Mouse (Mus musculus) spleen, adult 2 months (tissue): ENCODE results near the gene Pithd1. TPM values are rescaled to one million over a fixed set of nuclear protein-coding genes. Genes with fewer than 3 reads are reported as not detected.

ENCODE experiments used
- DNase-seq, 2 experiments: peaks; one replicate each; pipeline versions ENCODE4 v3.0.0 to v3.0.0-alpha.2; 2012 to 2021; ENCODE audit warnings: low spot score in 2 of 2, low read depth in 1 of 2
- H3K27ac ChIP-seq: fragments of 200-500 bp; 2 replicates; pipeline ENCODE4 v1.5.1; 2012; ENCODE audit warnings: low read length, inconsistent platforms; ENCODE audit not compliant: insufficient read depth
- H3K27me3 ChIP-seq: fragments of 200-500 bp; 2 replicates; pipeline ENCODE4 v1.6.1; 2012; ENCODE audit warnings: mild to moderate bottlenecking, moderate library complexity, low read length, inconsistent platforms; ENCODE audit not compliant: control insufficient read depth, insufficient read depth
- H3K36me3 ChIP-seq: fragments of 200-500 bp; 2 replicates; pipeline ENCODE4 v1.6.1; 2012; ENCODE audit warnings: mild to moderate bottlenecking, low read length, inconsistent platforms; ENCODE audit not compliant: control insufficient read depth, insufficient read depth
- H3K4me1 ChIP-seq: fragments of 200-500 bp; 2 replicates; pipeline ENCODE4 v1.6.1; 2011; ENCODE audit warnings: inconsistent platforms; ENCODE audit not compliant: control insufficient read depth, insufficient read depth, insufficient read length
- H3K4me3 ChIP-seq: fragments of 200-500 bp; 2 replicates; pipeline ENCODE4 v1.5.1; 2011; ENCODE audit warnings: mild to moderate bottlenecking, inconsistent platforms; ENCODE audit not compliant: insufficient read depth, insufficient read length; ENCODE audit errors: extremely low read depth
- CTCF ChIP-seq: fragments of 200-500 bp; IDR thresholded peaks from 2 replicates; pipeline ENCODE4 v1.5.1; 2011; ENCODE audit warnings: mild to moderate bottlenecking, inconsistent platforms; ENCODE audit not compliant: insufficient read depth, insufficient read length, insufficient replicate concordance; ENCODE audit errors: extremely low read depth
- POLR2A ChIP-seq: fragments of 200-500 bp; IDR thresholded peaks from 2 replicates; pipeline ENCODE4 v1.6.1; 2011; ENCODE audit warnings: low read depth, low read length, inconsistent platforms
- WGBS: fragments of 180-500 bp; shearing (Covaris S2); methylation state at CpG from one replicate; pipeline ENCODE4 v1.1.7; 2018; 5-methylcytosine and 5-hydroxymethylcytosine counted together
- polyA plus RNA-seq: library from polyadenylated mRNA; depleted of rRNA; stranded (reverse); fragments of >200 nt; gene quantifications from 2 replicates; pipeline ENCODE4 v1.2.3, GENCODE M21; 2012

Gene Pithd1
- polyA plus RNA-seq, 1 experiment = 31.0 TPM

- TF ChIP-seq CTCF = no peak
- no peak for TF ChIP-seq POLR2A
- Histone ChIP-seq H3K27me3 (no peaks in the 10 kb centered on the region), H3K36me3 (peaks cover 46% of the 10 kb centered on the region), H3K27ac (no peak overlapping the region), H3K4me3 (no peak overlapping the region), H3K4me1 (no peaks in the 10 kb centered on the region)
- WGBS = 71% methylated on average over 12 of the region's 12 CpGs
- no peak for DNase-seq
Observed at GRCm38 (mm10) chr4:135934708-135935500, 52.2 kb downstream of the Pithd1 start.

GRCm38 (mm10) chr4:135931832-135932231 lies 55.2 kb downstream of the Pithd1 start:
- H3K36me3 ChIP-seq = peaks cover 35% of the 10 kb centered on the region
- no peaks in the 10 kb centered on the region for H3K4me1 ChIP-seq
- TF ChIP-seq CTCF = peak; percentile 59; the same call in 1 of the 2 replicates
- TF ChIP-seq POLR2A = no peak
- DNase-seq = peak in 1 of 2 experiments; percentile 33
- H3K4me3 ChIP-seq = no peak overlapping the region
- no peak overlapping the region for H3K27ac ChIP-seq
- no peaks in the 10 kb centered on the region for H3K27me3 ChIP-seq
- WGBS = 79% methylated on average over 5 of the region's 5 CpGs

GRCm38 (mm10) chr4:135930239-135930638 lies 56.8 kb downstream of the Pithd1 start:
- Histone ChIP-seq H3K36me3 (peaks cover 37% of the 10 kb centered on the region), H3K27ac (no peak overlapping the region), H3K4me1 (no peaks in the 10 kb centered on the region), H3K4me3 (no peak overlapping the region), H3K27me3 (no peaks in the 10 kb centered on the region)
- TF ChIP-seq POLR2A = no peak
- no peak for TF ChIP-seq CTCF
- 95% methylated on average over 8 of the region's 8 CpGs for WGBS
- no peak for DNase-seq

GRCm38 (mm10) chr4:135929828-135930227 lies 57.2 kb downstream of the Pithd1 start:
- no peak for DNase-seq
- Histone ChIP-seq H3K4me3 (no peak overlapping the region), H3K27ac (no peak overlapping the region), H3K36me3 (peaks cover 37% of the 10 kb centered on the region), H3K27me3 (no peaks in the 10 kb centered on the region), H3K4me1 (no peaks in the 10 kb centered on the region)
- TF ChIP-seq POLR2A (no peak), CTCF (no peak)
- WGBS = 93% methylated on average over 9 of the region's 9 CpGs

- no peak for DNase-seq
- Histone ChIP-seq H3K27me3 (no peaks in the 10 kb centered on the region), H3K36me3 (peaks cover 36% of the 10 kb centered on the region), H3K27ac (no peak overlapping the region), H3K4me1 (no peaks in the 10 kb centered on the region), H3K4me3 (no peak overlapping the region)
- TF ChIP-seq CTCF (no peak), POLR2A (no peak)
- WGBS = 81% methylated on average over 5 of the region's 5 CpGs
Observed at GRCm38 (mm10) chr4:135929405-135929804, 57.7 kb downstream of the Pithd1 start.

GRCm38 (mm10) chr4:135928376-135928775 lies 58.7 kb downstream of the Pithd1 start:
- DNase-seq = no peak
- H3K27ac ChIP-seq = no peak overlapping the region
- H3K27me3 ChIP-seq = no peaks in the 10 kb centered on the region
- peaks cover 30% of the 10 kb centered on the region for H3K36me3 ChIP-seq
- 96% methylated on average over 9 of the region's 9 CpGs for WGBS
- no peaks in the 10 kb centered on the region for H3K4me1 ChIP-seq
- H3K4me3 ChIP-seq = no peak overlapping the region
- TF ChIP-seq POLR2A (no peak), CTCF (no peak)

GRCm38 (mm10) chr4:135926861-135927260 lies 60.2 kb downstream of the Pithd1 start:
- Histone ChIP-seq H3K4me1 (no peaks in the 10 kb centered on the region; the same call in 1 of the 2 replicates), H3K27ac (no peak overlapping the region), H3K36me3 (peaks cover 25% of the 10 kb centered on the region), H3K27me3 (no peaks in the 10 kb centered on the region), H3K4me3 (no peak overlapping the region)
- DNase-seq = no peak
- no peak for TF ChIP-seq CTCF
- no peak for TF ChIP-seq POLR2A
- 94% methylated on average over 3 of the region's 3 CpGs for WGBS
